Mouse (Mus musculus) kidney, adult 2 months (tissue): Measurements from ENCODE around the gene Mgarp.

Experiments
- CTCF ChIP-seq: fragments of 200-500 bp; conservative IDR thresholded peaks from 2 replicates; pipeline ENCODE4 v1.5.1; 2011; ENCODE audit warnings: low read depth, mild to moderate bottlenecking, control low read depth, low read length, moderate library complexity, mixed read lengths; ENCODE audit not compliant: insufficient read depth, insufficient read length
- POLR2A ChIP-seq: fragments of 200-500 bp; IDR thresholded peaks from one replicate; pipeline ENCODE4 v1.6.1; 2011; ENCODE audit warnings: low read depth, low read length, control low read depth

DNA sequence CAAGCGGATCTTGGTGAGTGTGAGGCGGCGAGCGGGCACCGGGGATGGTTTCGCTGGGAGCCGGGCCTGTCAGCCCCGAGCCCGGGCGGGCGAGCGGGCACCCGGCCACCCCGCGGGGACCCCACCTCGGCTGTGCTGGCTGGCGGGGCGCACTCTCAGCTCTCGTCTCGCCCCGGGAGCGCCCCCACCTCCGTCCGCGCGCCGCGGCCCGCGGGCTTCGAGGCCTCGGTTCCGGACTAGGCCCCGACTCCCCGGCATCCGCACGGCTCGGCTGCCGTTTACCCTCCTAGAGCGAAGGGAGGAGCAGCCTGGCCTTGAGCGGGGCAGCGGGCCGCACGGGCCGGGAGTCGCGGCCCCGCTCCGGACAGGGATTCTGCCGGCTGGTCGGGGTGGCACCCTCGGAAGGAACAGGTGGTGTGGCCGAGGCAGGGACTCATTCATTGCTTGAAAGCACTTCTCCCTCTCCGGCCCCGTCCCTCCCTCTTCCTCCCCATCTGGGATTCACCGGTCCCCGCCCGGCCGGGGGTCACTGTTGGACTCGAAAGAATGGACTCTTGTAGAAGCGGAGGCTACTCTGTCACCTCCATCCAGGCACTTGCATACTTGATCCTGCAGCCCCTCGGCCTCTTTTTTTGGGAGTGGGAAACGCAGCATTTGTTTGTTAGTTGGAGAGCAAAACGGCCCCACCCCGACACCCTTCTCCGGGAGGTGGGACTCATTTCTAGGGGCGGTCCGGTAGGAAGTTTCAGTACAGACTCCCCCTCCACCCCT, 20.0 kb upstream of the Mgarp start:
- no peak for TF ChIP-seq CTCF
- TF ChIP-seq POLR2A: no peak
